Mouse (Mus musculus) adrenal gland (tissue): ENCODE data around the gene Nexn.

Experiments
- intact Hi-C: fragments of 180-260 bp; cut with DNase I; formaldehyde crosslinking; loops from one replicate; pipeline ENCODE4 v1.15.1; 2025

Nexn gene

DNA sequence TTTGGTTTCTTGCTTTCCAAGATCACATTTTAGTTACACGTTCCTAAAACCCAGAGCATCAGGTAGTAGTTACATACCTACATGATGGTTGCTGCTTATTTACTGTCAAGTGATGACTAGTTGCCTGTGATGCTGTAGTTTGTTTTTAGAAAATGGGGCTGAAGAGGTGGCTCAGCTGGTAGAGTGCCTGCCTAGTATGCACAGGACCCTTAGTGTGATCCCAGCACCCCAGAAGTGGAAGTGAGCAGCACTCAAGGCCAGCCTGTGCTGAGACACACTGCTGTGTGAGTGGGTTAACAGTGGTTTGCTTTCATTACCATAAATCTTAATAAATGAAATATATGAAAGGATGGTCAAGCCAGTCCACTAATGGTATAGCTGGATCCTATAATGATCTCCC, 26.6 kb downstream of the Nexn start:
- intact Hi-C loops: no loop called here

DNA sequence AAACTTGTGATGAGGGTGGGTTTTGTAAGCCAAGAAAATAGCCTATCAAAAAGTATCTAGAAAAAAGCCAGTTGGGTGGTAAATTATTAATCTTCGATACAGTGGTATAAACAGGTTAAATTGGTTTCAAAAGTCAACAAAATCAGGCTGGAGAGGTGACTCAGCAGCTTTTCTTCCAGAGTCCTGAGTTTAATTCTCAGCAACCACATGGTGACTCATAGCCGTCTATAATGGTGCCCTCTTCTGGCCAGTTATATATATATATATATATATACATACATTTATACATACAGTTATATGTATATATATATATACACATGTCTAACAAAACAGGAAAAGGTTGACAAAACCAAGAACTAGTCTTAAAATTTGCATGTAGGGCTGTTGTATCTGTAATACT, 27.3 kb downstream of the Nexn start:
- intact Hi-C loops: no loop called here

GRCm38 (mm10) chr3:152235805-152236204, 30.3 kb downstream of the Nexn start:
- intact Hi-C loops: no loop called here

DNA sequence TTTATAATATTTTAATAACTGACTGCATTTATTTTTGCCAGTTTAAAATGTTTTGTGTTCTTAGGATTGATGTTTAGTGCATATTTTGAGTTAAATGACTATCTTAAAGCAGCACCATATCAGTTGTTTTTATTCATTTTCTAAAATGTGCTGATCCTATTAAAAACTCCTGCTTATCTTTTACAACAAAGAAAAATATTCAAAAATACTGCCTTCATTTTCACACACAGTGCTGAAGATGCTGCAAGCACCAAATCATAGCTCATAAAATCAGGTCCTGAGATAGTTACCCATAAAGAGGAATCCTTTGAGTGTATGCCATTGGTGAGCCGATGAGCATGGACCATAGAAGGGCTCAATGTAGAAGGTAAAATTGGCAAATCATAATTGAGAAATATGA, 30.9 kb downstream of the Nexn start:
- intact Hi-C loops: no loop called here

GRCm38 (mm10) chr3:152231333-152232100, 34.6 kb downstream of the Nexn start:
- intact Hi-C loops: no loop called here

GRCm38 (mm10) chr3:152229271-152229670, 36.9 kb downstream of the Nexn start:
- intact Hi-C loops: no loop called here

DNA sequence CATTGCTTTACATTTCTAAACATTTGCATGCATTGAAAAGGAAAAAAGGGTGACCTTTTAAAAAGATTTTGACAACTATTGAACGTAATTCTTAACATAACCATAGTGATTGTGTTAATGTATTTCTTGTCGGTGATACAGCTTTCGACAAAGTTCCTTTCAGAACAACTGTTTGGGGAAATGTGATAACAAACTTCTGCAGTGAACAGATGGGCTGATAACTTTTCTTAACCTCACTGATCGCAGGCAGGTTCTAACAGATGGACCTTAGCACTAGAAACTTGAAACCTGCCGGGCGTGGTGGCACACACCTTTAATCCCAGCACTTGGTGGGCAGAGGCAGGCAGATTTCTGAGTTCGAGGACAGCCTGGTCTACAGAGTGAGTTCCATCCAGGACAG, 37.3 kb downstream of the Nexn start:
- intact Hi-C loops: no loop called here

GRCm38 (mm10) chr3:152225906-152226305, 40.2 kb downstream of the Nexn start:
- intact Hi-C loops: no loop called here

DNA sequence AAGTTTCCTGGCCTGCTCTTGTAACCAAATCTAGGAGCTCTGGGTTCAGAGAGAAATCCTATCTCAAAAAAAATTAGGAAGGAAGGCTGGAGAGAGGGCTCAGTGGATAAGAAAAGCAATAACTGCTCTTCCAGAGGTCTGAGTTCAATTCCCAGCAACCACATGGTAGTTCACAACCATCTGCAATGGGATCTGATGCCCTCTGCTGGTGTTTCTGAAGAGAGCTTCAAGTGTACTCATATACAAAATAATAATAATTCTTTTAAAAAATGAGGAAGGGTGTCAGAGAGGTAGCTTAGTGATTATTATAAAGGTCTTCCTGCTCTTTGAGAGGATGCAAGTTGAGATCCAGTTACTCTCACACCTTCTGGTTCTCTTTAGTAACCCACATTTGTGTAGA, 41.2 kb downstream of the Nexn start:
- intact Hi-C loops: loop anchor here (5.0 kb wide), 1 partner anchor 152 kb away; no protein-coding TSS in a partner anchor

- intact Hi-C loops: no loop called here
Measured at GRCm38 (mm10) chr3:152213416-152213815, 52.7 kb downstream of the Nexn start.

DNA sequence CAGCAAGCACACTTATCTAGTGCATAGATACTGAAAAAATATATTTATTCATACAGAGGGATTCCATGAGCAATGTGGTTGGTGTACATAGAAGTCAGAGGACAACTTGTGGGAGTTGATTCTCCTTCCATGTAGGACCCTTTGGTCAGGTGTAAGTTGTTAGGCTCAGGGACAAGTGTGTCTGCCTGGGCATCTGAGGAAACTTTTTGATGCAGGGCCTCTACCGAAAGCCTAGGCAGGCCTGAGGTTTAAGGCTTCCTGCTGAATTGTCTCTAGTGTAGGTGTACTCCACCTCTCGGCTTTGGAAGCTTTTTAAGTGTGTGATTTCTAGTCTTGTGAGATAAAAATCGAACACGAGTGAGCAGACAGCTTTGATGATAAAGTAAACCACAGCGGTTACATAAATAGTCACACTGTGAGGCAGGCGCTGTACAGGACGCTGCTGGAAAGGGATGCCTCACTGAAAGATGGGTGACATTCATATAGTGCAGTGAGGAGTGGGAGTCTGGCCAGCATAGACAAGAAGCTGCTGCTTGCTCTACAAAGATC, 54.3 kb downstream of the Nexn start:
- intact Hi-C loops: loop anchor here (1.0 to 2.0 kb wide), 2 partner anchors 19 to 101 kb away; no protein-coding TSS in a partner anchor

- intact Hi-C loops: loop anchor here (2.0 kb wide), 1 partner anchor 18 kb away; no protein-coding TSS in a partner anchor
Measured at GRCm38 (mm10) chr3:152210728-152211391, 55.3 kb downstream of the Nexn start.

DNA sequence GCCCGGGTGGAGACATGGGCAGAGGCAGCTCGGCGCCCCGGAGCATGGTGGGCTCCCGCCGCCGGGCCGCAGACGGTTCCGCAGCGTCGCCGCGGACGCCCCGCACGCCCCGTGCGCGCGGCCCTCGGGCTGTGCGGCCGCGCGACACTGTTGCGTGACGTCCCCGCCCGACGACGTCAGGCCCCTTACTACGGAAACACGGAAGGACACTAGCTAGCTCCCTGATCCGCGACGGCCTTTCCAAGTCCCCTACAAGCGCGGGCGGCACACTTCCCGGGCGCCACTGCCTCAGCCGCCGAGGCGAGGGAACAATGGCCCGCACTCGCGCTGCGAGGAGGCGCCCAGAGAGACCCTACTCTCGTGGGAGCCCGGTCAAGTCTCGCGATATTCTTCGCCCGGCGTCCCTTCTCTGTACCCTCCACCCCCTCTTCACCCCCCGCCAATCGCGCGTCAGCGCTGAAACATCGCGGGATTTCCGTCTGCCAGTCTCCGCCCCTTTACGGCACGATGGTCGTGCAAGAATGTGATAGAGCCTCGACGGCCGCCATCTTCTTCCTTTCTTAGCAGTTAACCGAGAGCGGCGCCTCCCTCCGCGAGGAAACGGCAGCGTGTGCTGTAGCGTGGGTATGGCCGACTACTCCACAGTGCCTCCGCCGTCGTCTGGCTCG, 56.0 kb downstream of the Nexn start, which contains the start of the genes Dnajb4 and Fubp1:
TSS of gene Dnajb4 (minus strand) at position 336 of the 668 bp plus-strand sequence.
TSS of gene Fubp1 (plus strand) at position 456 of the 668 bp plus-strand sequence.
- intact Hi-C loops: loop anchor here (2.0 kb wide), 1 partner anchor 17 kb away; no protein-coding TSS in a partner anchor

DNA sequence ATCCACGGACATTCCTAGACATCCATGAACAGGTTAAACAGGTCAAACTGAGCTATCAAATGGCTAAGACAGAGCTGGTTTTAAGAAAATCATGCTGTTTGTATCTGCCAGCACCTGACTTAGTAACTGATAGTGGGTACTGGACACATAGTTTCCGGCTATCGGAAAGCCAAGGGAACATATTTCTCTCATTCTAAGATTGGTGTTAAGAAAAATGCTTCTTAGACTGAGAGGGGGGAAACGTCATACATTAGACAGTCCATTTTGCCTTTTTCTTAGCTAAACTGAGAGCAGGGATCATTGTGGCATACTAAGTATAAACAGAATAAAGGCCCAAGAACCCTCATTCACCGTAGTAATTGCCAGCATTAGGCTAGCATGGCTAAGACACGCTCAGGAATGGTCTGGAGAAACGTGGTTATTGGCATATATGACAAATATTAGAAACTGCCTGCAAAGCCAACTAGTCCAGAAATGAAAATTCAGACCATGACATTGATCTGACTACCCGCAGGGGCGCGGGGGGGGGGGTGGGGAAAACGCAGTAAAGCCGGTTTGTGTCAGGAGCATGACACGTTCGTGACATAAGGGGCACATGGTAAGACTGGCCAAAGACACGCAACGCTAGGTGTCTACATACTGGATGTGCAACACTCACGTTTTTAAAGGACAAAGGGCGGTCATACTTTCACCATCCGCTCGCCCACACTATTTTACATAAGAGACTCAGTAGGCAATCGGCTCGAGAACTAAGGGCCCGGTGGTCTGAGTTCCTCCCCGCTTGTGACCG, 56.8 kb downstream of the Nexn start:
- intact Hi-C loops: no loop called here

DNA sequence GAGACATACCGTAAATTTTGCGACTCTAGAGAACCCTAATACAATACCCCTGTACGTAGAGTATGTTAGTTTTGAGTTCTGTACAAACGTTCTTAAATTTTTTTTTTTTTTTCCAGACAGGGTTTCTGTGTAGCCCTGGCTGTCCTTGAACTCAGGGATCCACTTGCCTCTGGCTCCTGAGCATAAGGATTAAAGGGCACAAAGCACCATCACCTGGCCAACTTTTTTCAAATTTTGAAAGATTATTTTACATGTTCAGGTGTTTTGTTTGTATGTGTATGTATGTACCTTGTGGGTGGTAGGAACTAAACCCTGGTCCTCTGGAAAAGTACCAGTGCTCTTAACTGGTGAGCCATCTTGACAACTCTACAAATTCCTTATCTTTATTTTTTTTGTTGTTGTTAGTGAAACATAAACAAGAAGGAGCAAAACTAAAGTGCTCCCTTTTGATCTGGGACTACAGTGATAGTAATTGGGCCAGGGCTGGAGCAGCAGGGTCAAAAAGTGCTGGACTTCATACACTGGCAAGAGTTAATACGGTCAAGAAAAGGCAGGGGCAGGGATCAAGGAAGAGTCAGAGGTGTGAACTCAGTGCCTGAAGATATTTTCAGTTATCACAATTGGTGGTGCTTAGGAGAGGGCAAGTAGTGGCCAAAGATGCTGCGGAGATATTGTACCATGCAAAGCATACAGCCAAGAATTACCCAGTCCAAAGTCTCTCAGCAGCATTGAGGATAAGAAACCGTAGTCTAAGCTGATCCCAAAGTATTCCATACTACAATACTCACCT, 57.9 kb downstream of the Nexn start:
- intact Hi-C loops: no loop called here

- intact Hi-C loops: no loop called here
Measured at GRCm38 (mm10) chr3:152207156-152207555, 59.0 kb downstream of the Nexn start.

DNA sequence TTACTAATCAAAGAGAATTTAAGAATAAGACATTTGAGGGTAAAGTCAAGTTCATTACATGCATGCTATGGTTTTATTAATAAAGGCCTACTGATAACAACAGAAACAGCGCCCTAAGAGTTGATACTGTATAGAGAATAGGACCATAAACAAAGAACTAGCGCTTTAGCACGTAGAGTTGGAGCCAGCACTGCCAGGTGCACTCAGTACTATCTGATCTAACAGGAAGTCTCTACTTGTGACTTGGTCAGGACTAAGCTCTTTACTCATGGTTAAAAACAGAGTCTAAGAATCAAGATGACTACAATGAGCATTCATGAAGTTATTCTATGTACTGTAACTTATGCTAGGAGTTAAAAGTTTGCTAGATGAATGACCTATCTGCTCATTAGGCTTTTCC, 61.6 kb downstream of the Nexn start:
- intact Hi-C loops: no loop called here

- intact Hi-C loops: no loop called here
Measured at GRCm38 (mm10) chr3:152203996-152204395, 62.2 kb downstream of the Nexn start.

DNA sequence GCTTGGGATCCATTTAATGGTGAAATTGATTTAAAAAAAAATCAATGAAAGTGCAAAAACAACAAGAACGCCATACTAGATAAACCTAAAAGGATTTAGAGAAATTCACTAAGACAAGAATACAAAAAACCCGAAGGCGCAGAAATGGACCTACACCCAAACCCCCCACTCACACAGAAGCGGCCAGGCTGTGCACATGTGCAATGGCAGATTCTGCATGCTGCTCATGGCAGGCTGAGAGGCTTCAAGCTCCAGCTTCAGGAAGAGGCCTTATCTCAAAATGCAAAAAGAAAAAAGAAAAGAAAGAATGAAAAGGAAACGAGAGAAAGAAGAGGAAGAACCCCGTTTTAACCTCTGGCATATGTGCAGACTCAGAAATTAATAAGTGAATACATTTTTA, 62.7 kb downstream of the Nexn start:
- intact Hi-C loops: no loop called here

DNA sequence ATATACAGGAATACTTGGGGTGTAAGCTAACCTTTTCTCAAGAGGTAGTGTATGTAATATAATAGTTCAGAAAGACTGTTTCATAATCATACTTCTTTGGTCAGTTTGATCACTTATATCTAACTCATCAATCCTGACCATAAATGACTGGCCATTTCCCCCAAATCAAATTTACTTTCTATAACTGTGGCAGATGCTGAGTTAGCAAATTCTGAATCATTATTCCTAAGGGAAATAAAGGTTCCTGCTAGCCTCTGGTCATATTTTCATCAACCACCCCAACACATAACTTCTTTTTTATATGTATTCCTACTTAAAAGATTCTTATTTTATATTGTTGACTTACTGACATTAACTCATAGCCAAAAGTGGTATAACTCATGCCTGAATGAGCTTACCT, 63.2 kb downstream of the Nexn start:
- intact Hi-C loops: no loop called here
